Mouse (Mus musculus): ENCODE results near the gene Itpkb. TPM values are rescaled to one million over a fixed set of nuclear protein-coding genes. Genes with fewer than 3 reads are reported as not detected.

The Itpkb gene
- total and polyA plus RNA-seq, 2 experiments from 2014 or later: 5.1 to 24.9 TPM

DNA sequence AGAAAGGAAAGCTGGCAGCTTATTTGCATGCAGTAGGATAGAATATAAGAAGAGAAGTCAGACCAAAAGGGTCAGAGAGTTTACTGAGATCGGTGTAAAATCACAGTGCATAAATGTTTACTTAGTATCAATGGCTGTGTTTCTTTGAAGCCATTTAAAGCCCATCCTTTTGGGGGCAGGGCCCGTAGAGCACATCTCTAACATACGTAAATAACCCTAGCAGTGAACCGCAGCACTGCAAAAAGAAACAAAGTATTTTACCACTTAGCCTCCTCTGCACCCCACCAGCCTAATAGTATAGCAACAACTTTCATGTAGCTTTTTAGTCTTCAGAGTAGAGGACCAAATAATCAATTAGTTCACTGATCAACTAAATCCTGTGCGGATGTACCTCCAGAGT, 67.4 kb downstream of the Itpkb start:
- no peak for ATAC-seq (ENCODE audit: insufficient read depth, low read depth)
- Histone ChIP-seq H3K9me3 (replicated peaks; ENCODE audit: control insufficient read depth, low read length) (no peaks in the 10 kb centered on the region), H3K4me3 (ENCODE audit: low read depth, low read length) (no peak overlapping the region), H3K27ac (ENCODE audit: low read depth) (peak overlapping the region; percentile 54; the same call in 1 of the 2 replicates), H3K4me1 (ENCODE audit: control insufficient read depth, insufficient read depth) (peaks cover 46% of the 10 kb centered on the region), H3K36me3 (replicated peaks; ENCODE audit: control insufficient read depth, insufficient read depth, low read length) (no peaks in the 10 kb centered on the region; the same call in 1 of the 2 replicates), H3K4me2 (ENCODE audit: low read depth, low read length) (no peak overlapping the region), H3K27me3 (ENCODE audit: control insufficient read depth, insufficient read depth, low read length) (no peaks in the 10 kb centered on the region), H3K9ac (replicated peaks; ENCODE audit: low read depth, low read length) (no peak overlapping the region)
- WGBS: 64% methylated on average over 5 of the region's 5 CpGs
- no peak for DNase-seq (ENCODE audit: low spot score)
- TF ChIP-seq EP300 (IDR thresholded peaks at IDR 0.05; ENCODE audit: low read depth): no peak
- no peak for TF ChIP-seq CTCF (IDR thresholded peaks at IDR 0.05; ENCODE audit: low read depth)

DNA sequence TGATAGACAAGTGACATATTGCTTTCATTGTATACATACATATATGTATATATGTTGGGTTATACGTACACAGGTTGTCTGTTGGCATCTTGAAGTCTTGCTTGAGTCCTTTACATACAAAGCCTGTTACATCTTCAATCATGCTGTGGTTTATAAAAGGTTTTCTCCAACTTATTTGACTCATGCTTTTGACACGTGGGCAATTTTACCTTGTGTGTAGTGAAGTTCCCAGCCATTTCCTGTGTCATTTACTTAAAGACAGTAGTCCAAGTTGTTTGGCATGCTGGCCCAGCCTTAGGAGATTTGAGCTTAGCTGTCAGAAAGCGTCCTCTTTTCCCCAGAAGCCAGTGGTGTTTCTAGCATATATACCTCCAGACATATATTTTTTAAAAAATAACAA, 68.2 kb downstream of the Itpkb start:
- Histone ChIP-seq H3K4me3 (ENCODE audit: low read depth, low read length) (no peak overlapping the region), H3K36me3 (replicated peaks; ENCODE audit: control insufficient read depth, insufficient read depth, low read length) (no peaks in the 10 kb centered on the region; the same call in 1 of the 2 replicates), H3K27me3 (ENCODE audit: control insufficient read depth, insufficient read depth, low read length) (no peaks in the 10 kb centered on the region), H3K4me2 (ENCODE audit: low read depth, low read length) (no peak overlapping the region), H3K27ac (ENCODE audit: low read depth) (peak overlapping the region; percentile 8; the same call in 1 of the 2 replicates), H3K9me3 (replicated peaks; ENCODE audit: control insufficient read depth, low read length) (no peaks in the 10 kb centered on the region), H3K4me1 (ENCODE audit: control insufficient read depth, insufficient read depth) (peaks cover 46% of the 10 kb centered on the region), H3K9ac (replicated peaks; ENCODE audit: low read depth, low read length) (no peak overlapping the region)
- TF ChIP-seq CTCF (IDR thresholded peaks at IDR 0.05; ENCODE audit: low read depth): no peak
- TF ChIP-seq EP300 (IDR thresholded peaks at IDR 0.05; ENCODE audit: low read depth): no peak
- DNase-seq (ENCODE audit: low spot score) (no peak), ATAC-seq (ENCODE audit: insufficient read depth, low read depth) (no peak)
- 57% methylated on average over 3 of the region's 3 CpGs for WGBS

DNA sequence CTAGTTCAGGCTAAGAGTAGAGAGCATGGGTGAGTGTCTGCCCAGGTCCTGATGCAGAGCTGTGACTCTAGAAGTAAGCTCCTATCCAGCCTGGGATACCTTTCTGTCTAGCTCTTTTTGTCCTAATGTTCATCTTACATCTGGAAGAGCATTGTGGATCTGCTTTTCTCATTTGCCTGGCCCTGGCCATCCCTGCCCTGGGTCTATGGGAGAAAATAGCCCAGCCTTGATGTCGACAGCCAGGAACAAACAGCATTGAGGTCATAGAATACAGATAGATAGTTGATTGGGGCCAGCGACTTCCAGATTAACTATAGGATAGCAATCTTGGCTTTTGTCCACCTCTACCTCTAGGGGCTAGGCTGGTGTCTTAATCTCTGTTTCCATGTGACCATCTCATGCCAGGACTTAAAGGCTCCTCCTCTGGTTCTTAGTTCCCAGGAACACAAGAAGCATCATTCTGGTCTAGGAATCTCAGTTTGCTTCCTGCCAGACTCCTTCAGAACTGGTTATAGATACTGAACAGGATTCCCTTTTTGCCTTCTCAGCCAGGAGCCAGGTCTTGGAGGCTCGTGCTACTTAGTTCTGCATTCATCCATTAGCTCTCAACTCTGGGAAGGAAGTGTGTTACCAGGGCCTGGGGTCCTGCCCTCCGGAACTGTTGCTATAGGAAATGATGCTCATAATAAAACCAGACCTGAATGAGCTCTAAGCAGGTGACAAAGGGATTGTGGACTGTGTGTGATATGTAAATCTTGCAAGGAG, 70.6 kb downstream of the Itpkb start:
- Histone ChIP-seq H3K4me1 (ENCODE audit: control insufficient read depth, insufficient read depth) (peaks cover 49% of the 10 kb centered on the region), H3K36me3 (replicated peaks; ENCODE audit: control insufficient read depth, insufficient read depth, low read length) (no peaks in the 10 kb centered on the region), H3K27me3 (ENCODE audit: control insufficient read depth, insufficient read depth, low read length) (no peaks in the 10 kb centered on the region), H3K9ac (replicated peaks; ENCODE audit: low read depth, low read length) (no peak overlapping the region), H3K4me2 (ENCODE audit: low read depth, low read length) (no peak overlapping the region), H3K9me3 (replicated peaks; ENCODE audit: control insufficient read depth, low read length) (no peaks in the 10 kb centered on the region), H3K27ac (ENCODE audit: low read depth) (peak overlapping the region; percentile 79), H3K4me3 (ENCODE audit: low read depth, low read length) (no peak overlapping the region)
- DNase-seq (ENCODE audit: low spot score) (no peak), ATAC-seq (ENCODE audit: insufficient read depth, low read depth) (no peak)
- TF ChIP-seq CTCF (IDR thresholded peaks at IDR 0.05; ENCODE audit: low read depth) (no peak), EP300 (IDR thresholded peaks at IDR 0.05; ENCODE audit: low read depth) (no peak)
- 44% methylated on average over 4 of the region's 4 CpGs for WGBS

DNA sequence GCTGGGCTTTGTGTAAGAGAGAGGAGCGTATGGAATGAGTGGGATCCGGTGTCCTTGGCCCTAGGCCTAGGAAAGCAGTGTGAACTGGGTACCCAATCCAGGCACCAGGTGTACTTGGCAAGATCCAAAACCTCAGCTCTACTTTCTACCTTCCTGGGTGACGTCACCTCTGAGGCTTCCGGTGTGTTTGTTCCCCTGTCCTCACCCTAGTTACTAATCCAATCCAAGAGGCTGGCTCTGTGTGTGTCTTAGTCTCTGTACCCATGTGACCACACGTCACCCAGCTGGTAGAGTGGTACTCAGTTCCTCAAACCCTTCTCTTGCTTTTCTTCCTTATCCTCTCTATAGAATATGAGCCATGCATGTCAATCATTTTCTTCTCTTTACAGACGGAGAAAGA, 71.4 kb downstream of the Itpkb start:
- H3K9ac ChIP-seq (replicated peaks; ENCODE audit: low read depth, low read length): no peak overlapping the region
- TF ChIP-seq EP300 (IDR thresholded peaks at IDR 0.05; ENCODE audit: low read depth) (no peak), CTCF (IDR thresholded peaks at IDR 0.05; ENCODE audit: low read depth) (no peak)
- H3K27me3 ChIP-seq (ENCODE audit: control insufficient read depth, insufficient read depth, low read length): no peaks in the 10 kb centered on the region
- no peak for DNase-seq (ENCODE audit: low spot score)
- no peak overlapping the region for H3K4me3 ChIP-seq (ENCODE audit: low read depth, low read length)
- peak overlapping the region; percentile 79 for H3K27ac ChIP-seq (ENCODE audit: low read depth)
- H3K9me3 ChIP-seq (replicated peaks; ENCODE audit: control insufficient read depth, low read length): no peaks in the 10 kb centered on the region
- no peak for ATAC-seq (ENCODE audit: insufficient read depth, low read depth)
- no peaks in the 10 kb centered on the region for H3K36me3 ChIP-seq (replicated peaks; ENCODE audit: control insufficient read depth, insufficient read depth, low read length)
- 75% methylated on average over 6 of the region's 6 CpGs for WGBS
- peaks cover 54% of the 10 kb centered on the region for H3K4me1 ChIP-seq (ENCODE audit: control insufficient read depth, insufficient read depth)
- H3K4me2 ChIP-seq (ENCODE audit: low read depth, low read length): no peak overlapping the region

DNA sequence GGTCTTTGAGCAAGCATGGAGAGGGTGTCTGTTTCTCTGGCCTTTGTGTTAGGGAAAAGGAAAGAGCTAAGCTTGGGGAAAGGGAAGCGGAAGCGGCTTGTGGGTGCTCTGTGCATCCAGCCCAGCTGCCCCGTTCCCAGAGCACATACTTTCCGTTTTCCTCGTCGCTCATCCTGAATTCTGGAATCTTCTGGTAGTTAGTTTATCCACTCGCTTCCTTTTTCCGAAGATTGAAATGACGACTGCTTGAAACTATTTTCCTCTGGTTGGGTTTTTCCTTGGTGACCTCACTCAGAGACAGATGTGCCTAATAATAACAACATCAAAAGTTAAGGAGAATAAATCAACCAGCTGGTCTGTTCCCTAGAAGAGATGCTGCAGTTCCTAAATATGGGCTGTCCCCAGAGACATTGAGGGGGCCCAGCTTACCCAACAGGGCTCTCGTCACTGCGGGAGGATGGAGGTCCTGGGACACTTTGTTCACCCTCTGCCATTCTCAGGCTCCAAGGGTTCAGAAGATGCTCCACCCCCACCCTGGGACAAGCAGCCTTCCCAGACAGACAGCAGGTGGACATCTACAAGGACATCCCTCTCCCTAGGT, 72.3 kb downstream of the Itpkb start:
- 58% methylated on average over 11 of the region's 11 CpGs for WGBS

More for the DNA sequence above, 72.3 kb downstream of the Itpkb start:
- DNase-seq (ENCODE audit: low spot score) (peak; percentile 60), ATAC-seq (ENCODE audit: insufficient read depth, low read depth) (0 out of 2 replicates have a peak, but pooled peaks have one; percentile 5)
- Histone ChIP-seq H3K4me3 (ENCODE audit: low read depth, low read length) (no peak overlapping the region), H3K9ac (replicated peaks; ENCODE audit: low read depth, low read length) (no peak overlapping the region), H3K4me1 (ENCODE audit: control insufficient read depth, insufficient read depth) (peaks cover 54% of the 10 kb centered on the region), H3K27ac (ENCODE audit: low read depth) (peak overlapping the region; percentile 92), H3K4me2 (ENCODE audit: low read depth, low read length) (no peak overlapping the region), H3K27me3 (ENCODE audit: control insufficient read depth, insufficient read depth, low read length) (no peaks in the 10 kb centered on the region), H3K9me3 (replicated peaks; ENCODE audit: control insufficient read depth, low read length) (no peaks in the 10 kb centered on the region), H3K36me3 (replicated peaks; ENCODE audit: control insufficient read depth, insufficient read depth, low read length) (no peaks in the 10 kb centered on the region)
- TF ChIP-seq CTCF (IDR thresholded peaks at IDR 0.05; ENCODE audit: low read depth) (no peak), EP300 (IDR thresholded peaks at IDR 0.05; ENCODE audit: low read depth) (peak; percentile 71)
